Mouse (Mus musculus): ENCODE data around the gene Pla2g4b.

Gene Pla2g4b

DNA sequence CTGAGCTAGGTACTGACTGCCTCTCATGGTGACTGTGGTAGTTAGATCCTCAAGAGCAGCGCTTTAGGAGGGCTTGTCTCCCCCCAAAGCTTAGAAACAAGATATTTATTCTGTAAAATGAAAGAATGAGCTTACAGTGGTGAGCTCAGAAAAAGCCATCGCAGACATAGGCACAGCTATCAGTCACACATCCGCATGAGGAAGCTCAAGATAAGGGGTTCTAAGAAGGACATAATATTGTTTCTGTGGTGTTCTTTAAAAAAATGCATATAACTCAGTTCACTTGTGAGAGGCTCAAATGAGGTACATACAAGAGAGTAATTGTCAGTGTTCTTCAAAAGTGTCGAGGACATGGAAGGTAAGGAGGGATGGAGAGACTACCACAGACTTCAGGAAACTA is 17.3 kb upstream of the Pla2g4b start:
- no peak for DNase-seq (ENCODE audit: low spot score)

DNA sequence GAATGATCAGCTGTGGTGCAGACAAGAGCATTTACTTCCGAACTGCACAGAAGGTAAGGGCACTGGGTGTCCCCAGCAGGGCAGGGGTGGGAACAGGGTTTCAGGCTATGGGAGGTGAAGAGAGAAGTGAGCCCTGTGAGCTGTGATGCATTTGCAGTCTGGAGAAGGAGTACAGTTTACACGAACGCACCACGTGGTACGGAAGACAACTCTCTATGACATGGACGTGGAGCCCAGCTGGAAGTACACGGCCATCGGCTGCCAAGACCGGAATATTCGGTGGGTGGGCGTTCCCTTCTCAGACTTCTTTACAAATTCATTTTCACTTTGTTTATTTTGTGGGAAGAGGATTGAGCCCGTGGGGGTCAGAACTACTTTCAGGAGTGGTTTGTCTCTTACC is 15.6 kb upstream of the Pla2g4b start:
- no peak for DNase-seq (ENCODE audit: low spot score)

DNA sequence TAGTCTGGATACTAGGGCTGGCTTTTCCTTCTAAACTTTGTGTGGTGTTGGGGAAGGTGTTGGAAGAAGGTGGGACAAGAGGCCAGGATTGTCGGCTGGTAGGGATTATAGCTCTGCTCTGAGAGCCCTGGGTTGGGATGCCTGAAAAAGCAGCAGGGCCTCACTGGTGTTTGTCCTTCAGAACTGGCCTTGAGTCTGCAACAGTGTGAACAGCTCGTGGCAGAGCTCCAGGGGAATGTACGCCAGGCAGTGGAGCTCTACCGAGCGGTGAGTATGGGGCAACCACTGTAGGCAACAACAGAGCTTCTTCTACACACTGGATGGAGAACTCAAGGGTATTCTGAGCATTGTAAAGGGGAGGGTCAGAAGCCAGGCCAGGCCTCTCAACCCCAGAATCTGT is 8.9 kb upstream of the Pla2g4b start:
- no peak for DNase-seq (ENCODE audit: low spot score)

DNA sequence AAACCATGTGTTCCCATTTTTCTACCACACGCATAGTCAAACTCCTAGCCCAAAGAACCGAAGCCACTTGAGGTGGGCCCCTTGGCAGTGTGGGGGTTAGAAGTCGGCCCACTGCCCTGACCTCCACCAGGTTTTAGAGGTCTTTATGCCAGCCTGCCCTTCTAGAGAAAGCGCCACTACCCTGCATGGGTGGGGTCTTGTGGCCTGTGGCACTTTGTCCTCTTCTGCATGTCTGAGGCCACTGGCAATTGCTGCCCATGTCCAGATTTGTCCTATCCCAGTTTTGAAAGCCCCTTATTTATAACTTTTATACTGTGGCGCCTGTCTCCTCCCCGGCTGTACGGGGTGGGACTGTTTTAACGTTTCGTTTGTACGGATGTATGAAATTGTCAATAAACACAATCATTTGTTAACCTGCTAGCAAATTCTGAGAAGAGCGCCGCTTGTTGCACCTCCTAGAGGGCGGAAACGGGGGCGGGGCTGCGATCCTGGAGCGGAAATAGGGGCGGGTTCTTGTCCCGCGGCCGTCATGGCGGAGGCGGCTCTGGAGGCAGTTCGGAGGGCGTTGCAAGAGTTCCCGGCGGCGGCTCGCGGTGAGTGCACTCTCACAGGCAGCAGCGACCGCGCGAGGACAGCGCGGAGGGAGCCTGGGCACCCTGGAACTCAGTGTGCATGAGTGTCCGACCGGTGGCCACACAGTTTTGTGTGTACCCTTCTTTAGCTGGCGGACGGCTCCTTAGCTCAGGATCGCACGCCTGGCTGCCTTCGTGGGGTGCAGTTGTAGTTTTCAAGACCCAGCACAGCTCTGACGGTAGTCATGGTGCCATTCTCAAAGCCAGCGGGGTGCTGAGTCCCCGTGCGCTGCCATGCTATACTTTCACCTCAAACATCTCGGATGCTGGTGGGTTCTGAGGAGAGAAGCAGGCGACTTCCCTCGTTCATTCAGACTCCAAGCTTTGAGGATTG is 6.0 kb upstream of the Pla2g4b start, which contains the start of the genes Jmjd7 and Gm28042:
Gene Jmjd7, plus strand, starts transcription at position 500 of the 966 bp plus-strand sequence.
Gene Gm28042, plus strand, starts transcription at position 510 of the 966 bp plus-strand sequence.
- DNase-seq (ENCODE audit: low spot score) = peak; percentile 89

DNA sequence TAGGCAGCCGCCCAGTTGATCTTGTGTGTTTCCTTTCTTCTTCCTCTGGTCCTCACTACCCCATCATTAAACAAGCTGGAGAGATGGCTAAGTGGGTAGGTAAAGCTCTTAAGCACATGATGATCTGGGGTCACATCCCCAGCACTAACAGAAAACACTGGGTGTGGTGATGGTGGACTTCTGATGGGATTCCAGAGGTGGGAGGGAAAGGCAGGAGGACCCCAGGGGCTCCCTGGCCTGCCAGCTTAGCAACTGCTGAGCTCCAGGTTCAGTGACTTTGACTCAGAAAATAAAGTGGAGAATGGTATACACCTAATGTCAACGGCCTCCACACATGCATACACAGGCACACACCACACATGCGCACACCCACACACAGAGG is 5.3 kb upstream of the Pla2g4b start:
- no peak for DNase-seq (ENCODE audit: low spot score)

DNA sequence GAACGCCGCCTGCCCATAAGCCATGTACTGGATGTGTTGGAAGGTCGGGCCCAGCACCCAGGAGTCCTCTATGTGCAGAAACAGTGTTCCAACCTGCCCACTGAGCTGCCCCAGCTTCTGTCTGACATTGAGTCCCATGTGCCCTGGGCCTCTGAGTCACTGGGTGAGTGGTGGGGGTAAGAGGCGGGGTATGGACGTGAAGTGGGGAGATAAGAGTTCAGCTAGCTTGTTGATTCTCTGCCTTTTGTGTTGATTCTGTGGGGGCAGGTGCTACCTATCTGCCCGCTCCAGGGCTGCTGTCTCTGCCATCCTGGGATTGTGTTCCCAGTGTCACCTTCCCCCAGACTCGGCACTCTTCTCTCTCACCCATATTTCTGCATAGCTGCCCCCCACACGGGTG is 2.8 kb upstream of the Pla2g4b start:
- DNase-seq (ENCODE audit: low spot score) = no peak

DNA sequence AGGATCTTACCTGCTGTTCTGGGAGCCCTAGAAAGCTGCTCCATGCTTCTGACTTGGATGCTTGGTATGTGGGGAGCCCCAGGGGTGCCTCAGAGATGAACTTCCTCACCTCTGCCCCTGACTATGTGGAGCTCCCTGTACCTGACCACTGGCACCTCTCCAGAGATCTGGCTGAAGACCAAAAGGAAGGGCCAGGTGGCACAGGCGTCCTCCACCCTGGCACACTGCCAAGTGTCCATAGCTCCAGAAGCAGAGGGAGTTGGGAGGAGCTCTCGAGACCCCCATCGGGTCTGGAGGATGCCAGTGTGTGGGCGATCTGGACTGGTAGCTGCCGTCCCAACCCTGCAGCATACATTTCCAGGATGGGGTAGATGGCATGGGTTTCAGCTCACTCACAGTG is 509 bp downstream of the Pla2g4b start:
- DNase-seq (ENCODE audit: low spot score) = no peak

DNA sequence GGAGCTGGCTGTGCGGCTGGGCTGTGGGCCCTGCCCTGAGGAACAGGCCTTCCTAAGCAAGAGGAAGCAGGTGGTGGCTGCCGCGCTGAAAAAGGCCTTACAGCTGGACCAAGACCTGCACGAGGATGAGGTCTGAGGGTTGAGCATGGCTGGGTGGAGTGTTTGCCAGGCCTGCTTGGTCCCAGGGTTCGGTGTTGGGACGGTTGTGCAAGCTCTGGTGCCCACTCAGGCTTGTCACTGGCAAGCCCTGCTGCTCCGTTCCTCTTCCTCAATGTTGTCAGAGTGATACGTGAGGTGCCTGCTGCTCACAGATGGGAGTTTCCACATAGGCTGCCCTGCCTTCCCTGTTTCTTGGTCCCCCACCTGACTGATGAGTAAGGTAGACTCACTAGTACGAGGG is 4.5 kb downstream of the Pla2g4b start:
- DNase-seq (ENCODE audit: low spot score) = no peak

DNA sequence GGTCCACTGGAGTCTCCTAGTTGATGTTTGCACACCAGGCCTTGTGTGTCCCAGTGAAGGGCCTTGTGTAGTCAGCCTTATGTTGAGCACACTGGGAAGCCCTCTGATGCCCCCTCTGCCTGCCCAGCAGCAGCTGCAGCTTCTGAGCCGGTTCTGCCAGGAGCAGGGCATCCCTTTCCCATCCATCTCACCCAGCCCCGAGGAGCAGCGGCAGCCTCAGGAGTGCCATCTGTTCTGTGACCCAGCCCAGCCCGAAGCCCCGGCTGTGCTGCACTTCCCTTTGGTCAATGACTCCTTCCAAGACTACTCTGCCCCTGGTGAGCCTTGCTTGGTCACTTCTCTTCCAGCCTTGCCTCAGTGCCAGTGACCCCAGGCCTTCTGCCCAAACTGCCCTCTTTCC is 7.8 kb downstream of the Pla2g4b start:
- no peak for DNase-seq (ENCODE audit: low spot score)

DNA sequence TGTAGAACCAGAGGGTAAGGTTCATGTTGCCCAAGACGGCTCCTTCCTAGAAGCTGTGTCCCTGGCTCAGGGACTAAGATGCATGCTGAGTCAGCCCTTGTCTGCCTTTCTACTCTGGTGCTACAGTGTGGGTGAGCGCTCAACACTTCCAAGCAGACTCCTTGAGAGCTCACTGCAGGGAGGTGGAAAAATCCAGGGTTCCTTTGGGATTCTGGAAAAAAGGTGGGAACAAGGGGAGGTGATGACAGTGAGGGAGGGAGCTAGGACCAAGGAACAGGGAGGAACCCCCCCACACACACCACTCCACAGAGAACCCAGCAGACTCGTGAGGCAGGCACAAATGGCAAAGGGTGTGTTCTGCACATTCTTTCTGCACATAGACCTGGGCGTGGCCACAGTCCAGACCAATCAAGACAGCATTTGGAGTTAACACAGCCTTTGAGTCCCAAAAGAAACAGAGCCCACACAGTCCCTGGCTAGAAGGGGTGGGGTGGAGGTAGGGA is 10.9 kb downstream of the Pla2g4b start:
- DNase-seq (ENCODE audit: low spot score) = no peak

DNA sequence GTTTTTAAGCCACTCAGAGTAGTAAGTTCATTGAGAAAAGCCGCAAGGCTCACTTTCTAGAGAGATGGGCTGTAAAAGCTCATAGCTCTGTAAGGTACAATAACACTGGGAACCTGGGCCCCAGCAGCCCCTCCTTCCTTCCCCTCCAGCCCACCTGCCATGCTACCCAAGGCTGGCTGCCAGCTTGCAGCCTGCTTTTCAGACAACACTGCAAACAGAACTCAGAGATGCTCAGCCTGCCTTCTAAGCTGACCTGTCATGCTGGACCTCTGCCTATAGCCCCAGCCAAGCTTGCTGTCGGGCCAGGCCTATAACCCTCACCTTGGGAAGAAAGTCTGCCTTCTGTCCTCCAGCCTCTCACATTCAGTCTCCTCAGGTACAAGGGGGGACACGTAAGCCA is 11.5 kb downstream of the Pla2g4b start:
- DNase-seq (ENCODE audit: low spot score) = no peak

DNA sequence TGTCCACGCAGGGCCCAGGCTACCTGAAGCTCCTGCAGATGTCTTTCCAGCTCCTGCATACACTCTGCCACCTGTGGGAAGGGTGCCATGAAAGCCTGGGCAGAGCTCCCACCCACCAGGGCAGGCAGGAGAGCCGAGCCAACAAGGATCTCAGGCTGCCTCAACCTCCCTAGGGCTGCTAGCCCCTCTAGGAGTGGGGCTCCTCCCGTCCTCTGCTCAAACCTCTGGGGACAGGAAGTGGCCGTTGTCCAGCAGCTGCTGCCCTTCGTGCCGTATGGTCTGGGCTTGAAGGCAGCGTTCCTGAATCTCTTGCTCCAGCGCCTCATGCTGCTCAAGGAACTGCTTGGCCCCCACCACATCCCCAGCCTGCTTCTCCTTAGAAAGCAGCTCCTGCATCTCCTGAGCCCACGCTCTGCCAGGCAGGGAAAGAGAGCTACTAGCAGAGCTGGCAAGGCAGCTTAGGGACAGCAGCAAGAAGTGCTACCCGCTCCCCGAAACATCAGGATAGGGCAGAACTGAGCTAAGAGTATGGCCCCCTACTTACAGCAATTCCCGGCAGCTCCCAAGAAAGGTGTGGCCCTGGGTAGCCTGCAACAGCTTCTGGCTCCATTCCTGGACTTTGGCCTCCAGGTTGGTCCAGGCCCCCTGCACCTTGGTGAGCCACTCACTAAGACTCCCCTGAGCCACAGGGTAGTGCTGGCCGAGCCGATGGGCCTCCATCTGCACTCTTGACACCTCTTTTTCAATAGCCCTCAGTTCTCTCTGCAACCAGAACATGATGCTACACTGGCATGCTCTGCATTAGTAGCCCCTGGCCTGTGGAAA is 13.5 kb downstream of the Pla2g4b start:
- no peak for DNase-seq (ENCODE audit: low spot score)

DNA sequence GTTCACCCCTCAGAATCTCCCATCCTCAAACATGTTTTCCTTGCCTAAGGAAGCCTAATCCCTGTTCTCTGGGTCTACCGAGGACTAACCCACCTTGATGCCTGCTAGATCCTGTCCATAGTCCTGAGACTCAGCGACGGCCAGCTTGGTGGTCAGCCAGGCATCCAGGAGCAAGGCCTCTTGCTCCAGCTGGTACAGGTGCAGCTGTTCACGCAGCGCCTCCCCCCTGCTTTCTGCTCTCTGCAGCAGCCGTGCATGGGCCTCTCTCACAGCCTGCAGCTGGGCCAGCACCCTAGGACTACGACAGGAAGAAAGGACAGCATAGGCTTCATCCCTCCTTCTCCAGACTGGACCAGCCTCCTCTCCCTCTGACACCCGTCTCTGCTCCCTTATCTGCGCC is 15.0 kb downstream of the Pla2g4b start:
- no peak for DNase-seq (ENCODE audit: low spot score)

DNA sequence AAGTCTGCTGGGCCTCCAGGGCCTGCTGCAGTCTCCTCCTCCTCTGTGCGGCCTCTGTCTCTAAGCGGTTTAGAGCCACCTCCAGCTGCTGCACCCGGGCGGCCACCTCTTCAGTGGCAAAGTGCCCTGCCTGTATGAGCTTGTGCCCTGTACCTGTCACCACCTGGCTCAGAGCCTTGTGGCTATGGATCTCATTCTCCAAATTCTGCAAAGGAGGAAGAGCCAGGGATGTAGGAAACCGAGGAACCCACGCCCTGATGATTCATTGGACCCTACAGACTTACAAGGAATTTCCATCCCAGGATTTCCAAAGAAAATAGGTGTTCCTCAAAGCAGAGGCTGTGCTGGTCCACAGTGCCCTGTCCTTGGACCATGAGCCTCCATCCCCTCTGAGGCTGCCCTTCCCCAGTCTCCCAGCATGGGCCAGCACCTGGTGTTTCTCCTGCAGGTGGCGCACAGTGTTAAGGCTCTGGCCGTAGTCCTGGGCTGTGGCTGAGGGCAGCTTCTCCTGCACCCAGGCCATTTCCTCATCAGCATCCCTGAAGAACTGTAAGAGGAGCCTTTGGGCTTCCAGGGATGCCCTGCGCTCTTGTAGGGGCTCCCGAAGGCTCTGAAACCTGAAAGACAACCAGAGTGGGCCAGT is 16.5 kb downstream of the Pla2g4b start:
- DNase-seq (ENCODE audit: low spot score) = peak; percentile 56

DNA sequence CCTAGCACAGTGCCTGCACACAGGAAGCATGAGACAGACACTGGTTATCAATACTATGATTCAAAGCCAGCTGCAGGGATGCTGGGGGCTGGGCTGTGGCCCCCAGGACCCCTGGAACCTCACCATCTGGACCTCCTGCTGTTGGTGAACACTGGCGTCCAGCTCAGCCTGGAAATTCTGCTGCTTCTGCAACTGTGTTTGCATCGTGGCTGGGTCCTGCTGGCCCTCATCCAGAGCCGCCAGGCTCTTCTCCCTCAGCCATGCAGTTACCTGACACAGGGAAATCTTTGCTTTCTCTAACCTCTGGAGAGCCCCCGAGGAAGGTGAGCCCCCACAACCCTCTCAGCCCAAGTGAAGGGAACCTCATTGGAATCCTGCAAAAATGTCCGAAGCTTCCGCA is 18.2 kb downstream of the Pla2g4b start:
- no peak for DNase-seq (ENCODE audit: low spot score)

DNA sequence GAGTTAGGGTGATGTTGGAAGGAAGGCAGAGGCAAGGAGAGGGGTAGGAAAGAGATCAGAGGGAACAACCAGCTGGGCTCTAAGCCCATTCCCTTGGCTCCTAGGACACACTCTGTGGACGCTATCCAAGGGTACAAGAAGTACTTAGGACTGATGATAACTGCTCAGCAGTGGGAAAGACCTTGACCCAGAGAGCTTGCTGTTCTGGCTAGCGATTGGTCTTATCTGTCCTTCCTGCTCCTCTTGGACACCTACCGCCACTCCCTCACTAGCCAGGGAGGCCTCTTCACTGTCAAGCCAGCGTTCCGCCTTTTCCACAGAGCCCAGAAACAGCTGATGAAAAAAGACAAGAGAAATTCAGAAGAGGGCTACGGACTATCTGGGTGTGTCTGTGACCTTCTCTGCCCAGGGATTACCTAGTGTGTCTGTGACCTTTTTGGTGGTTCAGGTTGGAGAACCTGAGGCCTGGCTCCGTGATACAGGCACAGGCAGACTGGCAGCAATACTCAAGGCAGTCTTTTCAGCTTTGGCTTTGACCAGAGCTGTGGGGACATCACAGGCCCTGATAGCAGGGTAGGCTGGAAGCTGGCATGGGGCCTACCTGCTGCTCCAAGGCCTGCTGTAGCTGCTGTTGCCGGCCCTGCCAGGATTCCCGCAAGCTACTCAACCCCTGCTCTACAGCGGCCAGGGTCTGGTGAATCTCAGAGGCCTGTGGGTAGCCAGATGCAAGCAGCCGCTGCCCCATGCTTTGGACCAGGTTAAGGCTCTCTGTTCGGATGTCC is 21.7 kb downstream of the Pla2g4b start:
- DNase-seq (ENCODE audit: low spot score) = no peak

DNA sequence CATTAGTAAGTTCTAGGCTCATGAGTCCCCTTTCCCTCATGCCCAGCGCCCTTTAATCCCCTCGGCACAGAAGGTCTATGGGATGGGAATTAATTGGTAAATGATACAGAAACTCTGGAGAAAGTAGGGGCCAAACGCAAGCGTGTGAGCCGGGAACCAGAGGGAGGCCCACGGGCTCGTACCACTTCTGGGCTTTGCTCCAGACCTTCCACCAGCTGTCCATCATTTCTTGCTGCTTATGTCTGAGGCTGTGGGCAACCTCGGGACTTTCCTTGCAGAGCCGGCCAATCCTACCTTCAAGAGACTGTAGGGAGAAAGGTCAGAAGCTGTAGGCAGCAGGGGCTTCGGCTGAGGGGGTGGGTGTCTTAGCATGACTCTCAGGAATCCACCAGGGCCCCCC is 22.7 kb downstream of the Pla2g4b start:
- no peak for DNase-seq (ENCODE audit: low spot score)

DNA sequence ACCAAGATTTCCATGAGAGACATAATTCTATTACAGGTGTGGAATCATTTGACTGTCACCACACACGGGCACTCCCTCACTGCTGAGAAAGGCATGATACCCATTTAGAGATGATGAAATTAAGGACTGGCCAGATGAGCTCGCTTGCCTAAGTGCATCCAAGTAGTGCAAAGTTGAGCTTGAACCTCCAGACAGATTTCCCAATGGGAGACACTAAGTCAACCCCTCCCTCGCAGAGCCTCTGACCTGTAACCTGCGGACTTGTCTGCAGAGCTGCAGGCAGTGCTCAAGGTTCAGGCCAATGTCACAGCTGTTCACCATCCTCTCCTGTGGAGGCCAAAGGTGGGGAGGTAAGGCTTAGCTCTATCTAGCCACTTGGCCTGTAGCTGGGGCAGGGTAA is 25.6 kb downstream of the Pla2g4b start:
- no peak for DNase-seq (ENCODE audit: low spot score)

DNA sequence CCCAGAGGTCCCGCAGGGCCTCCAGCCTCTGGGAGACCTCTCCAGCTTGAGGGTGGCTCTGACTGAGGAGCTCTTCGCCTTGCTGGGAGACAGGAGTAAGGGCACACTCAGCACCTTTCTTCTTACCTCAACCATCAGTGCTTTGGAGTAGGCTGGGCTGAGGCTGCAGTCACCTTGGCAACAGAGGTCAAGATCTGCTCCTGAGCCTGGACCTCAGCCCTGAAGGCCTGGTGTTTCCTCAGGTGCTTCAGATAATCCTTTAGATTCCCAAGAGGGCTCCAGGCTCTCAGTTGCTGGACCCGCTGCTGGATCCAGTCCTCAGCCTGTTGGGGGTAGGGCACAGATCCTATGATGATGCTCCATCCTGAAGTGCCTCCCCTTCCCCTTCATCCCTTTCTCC is 26.2 kb downstream of the Pla2g4b start:
- DNase-seq (ENCODE audit: low spot score) = no peak

DNA sequence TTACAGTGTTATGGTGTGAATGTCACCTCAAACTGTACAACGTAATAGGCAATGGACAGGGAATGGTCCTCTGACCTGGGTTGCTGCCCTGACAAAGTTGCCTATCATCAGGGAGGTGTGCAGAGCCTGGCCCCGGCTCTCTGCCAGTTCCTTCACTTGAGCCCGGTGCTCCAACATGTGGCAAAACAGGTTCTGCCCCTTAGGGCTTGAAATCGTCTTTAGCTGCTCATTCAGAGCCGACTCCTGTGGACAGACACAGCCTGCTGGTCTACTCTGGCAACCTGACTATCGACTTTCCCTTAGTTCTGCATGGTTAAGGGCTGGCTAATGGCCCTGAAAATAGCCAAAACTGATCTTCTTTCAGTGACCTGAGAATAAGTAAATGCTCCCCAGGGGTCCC is 27.0 kb downstream of the Pla2g4b start:
- no peak for DNase-seq (ENCODE audit: low spot score)

DNA sequence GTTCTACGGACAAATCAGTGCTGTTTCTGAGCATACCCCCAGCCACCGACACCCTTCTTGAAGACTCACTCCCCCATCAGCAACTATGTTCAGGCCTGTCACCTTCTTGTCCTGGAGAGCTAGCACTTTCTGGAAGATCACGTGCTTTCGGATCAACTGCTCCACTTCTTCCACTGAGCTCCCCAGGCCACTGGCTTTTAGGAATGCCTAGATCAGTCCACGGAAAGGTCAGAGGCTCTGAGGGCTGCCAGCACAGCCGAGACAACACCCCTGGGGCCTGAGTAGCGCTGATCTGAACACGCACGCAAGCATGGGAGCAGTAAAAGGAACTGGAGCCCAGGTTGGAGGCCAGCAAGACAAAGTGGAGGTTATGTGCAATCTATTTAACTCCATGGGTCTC is 27.4 kb downstream of the Pla2g4b start:
- no peak for DNase-seq (ENCODE audit: low spot score)

DNA sequence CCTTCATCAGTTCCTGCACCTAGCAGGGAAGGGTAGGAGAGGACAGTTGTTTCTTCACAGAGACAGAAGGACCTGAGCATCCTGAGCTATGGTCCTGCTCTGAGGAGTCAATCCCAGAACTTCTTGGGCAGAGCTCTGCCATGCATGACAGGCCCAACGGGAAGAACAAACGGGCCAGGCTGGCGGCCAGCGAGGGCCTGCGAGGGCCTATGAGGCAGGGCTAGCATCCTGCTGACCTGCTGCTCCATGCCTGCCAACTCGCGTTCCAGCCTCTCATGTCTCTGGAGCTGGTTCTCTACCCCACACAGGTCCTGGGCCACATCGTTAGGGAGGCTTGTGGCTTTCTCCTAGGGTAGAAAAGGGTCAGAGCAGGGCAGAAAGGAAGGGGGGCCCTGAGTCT is 29.0 kb downstream of the Pla2g4b start:
- DNase-seq (ENCODE audit: low spot score) = no peak
